Mouse (Mus musculus) Patski (cell line): Measurements from ENCODE around the gene Tac2. TPM values are rescaled to one million over a fixed set of nuclear protein-coding genes. Genes with fewer than 3 reads are reported as not detected.

Source experiments
- ATAC-seq: fragments of 100-300 bp; one replicate; pipeline ENCODE4 v1.8.0; 2021
- CTCF ChIA-PET: fragments of 350-600 bp; sonication (Branson Sonifier 250); formaldehyde crosslinking; loops from one replicate; lab custom pipeline; 2022; ENCODE audit warnings: inconsistent platforms; lab: Charles Lee
- POLR2A ChIA-PET: fragments of 350-600 bp; sonication (Branson Sonifier 250); formaldehyde crosslinking; loops from one replicate; lab custom pipeline; 2022; ENCODE audit warnings: antibody characterized with exemption, inconsistent platforms; lab: Charles Lee
- DNase-seq: peaks from one replicate; pipeline ENCODE4 v3.0.0-alpha.2; 2011; ENCODE audit warnings: low read depth, low spot score
- H3K27me3 ChIP-seq: fragments of 371-371 bp; one replicate; pipeline ENCODE4 v1.5.1; 2021
- CTCF ChIP-seq: fragments of 100-300 bp; IDR thresholded peaks from one replicate; pipeline ENCODE4 v1.5.1; 2021
- in situ Hi-C: fragments of 300-500 bp; cut with MboI; formaldehyde crosslinking; loops from 3 replicates; pipeline ENCODE4 v1.11.1; 2018; ENCODE audit warnings: low pct_unique_long_range_greater_than_20kb, mixed read lengths
- polyA plus RNA-seq: library from polyadenylated mRNA; unstranded; gene quantifications from one replicate; pipeline ENCODE4 v1.2.3, GENCODE M21; 2021

Gene Tac2
- not detected for polyA plus RNA-seq

DNA sequence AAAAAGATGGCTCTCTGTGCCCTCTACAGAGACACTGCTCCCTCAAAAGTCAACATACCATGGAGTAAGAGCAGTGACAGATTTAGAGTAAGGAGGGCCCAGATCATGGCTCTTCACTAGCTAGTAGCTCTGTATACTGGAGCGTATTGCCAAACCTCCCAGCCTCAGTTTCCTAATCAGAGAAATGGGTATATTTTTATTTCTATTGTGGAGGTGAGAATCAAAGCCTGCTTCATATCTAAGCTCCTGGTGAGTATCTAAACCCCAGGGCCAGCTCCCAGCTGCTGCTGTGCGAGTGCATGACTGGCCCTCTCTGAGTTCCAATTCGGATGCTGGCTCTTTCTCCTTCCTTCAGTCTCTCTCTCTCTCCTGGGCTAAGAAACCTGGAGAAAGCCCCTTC is at the start of gene Tac2:
Tac2 (plus strand) TSS at position 301 of the 400 bp plus-strand sequence.
- ChIA-PET CTCF (interaction anchor here (1.3 to 1.8 kb wide), 4 partner anchors 11 to 62 kb away, joined by 3 to 5 read pairs (median 4); no protein-coding TSS in a partner anchor), POLR2A (no interaction called here)
- in situ Hi-C loops, result no loop called here
- H3K27me3 ChIP-seq, result peaks cover 35% of the 10 kb centered on the region
- no peak for TF ChIP-seq CTCF
- no peak for ATAC-seq
- no peak for DNase-seq

DNA sequence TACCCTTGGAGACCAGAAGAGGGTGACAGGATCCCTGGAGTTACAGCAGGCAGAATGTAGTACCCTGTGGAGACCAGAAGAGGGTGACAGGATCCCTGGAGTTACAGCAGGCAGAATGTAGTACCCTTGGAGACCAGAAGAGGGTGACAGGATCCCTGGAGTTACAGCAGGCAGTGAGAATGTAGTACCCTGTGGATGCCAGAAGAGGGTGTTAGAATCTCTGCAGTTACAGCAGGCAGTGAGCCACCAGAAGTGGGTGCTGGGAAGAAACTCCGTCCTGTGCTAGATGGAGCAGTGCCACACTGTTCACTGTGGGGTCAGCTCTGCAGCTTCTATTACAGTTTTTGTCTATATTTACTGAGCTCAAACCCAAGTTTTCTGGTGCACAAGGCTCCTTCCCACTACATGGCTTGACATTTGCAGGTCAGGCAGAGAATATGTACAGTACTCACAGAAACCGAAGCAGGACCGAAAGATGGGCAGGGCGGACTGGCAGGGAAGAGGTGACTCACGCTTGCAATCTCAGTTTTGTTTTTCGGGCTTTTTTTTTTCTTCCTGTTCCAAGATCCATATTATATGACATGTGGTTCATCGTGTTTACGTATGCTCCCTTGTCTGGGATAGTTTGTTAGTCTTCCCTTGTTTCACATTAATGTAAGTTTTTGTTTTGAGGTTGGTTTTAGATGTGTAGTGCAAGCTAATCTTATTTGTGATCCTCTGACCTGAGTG is 49.3 kb upstream of the Tac2 start:
- DNase-seq (peak; percentile 64), ATAC-seq (peak; percentile 63)
- H3K27me3 ChIP-seq, result no peaks in the 10 kb centered on the region
- in situ Hi-C loops, result loop anchor here (25.0 kb wide), 4 partner anchors 388 to 1237 kb away; partner anchors contain the start of genes Bloc1s1, Cd63, Cdk4 and Gls2
- ChIA-PET CTCF (interaction anchor here (0.9 to 1.9 kb wide), 6 partner anchors 13 to 281 kb away, joined by 3 to 13 read pairs (median 4); partner anchors contain the start of gene Stat6), POLR2A (no interaction called here)
- no peak for TF ChIP-seq CTCF

- POLR2A ChIA-PET, result interaction anchor here (1.0 to 1.6 kb wide), 3 partner anchors 8 to 43 kb away, joined by 4 to 7 read pairs (median 6); partner anchors contain the start of gene Stat6
- in situ Hi-C loops, result loop anchor here (25.0 kb wide), 1 partner anchor 511 kb away; the partner anchor contains the start of genes Gls2 and Rbms2
- CTCF ChIA-PET, result interaction anchor here (1.1 to 1.7 kb wide), 2 partner anchors 15 to 33 kb away, joined by 3 to 5 read pairs; partner anchors contain the start of gene Stat6
- DNase-seq (no peak), ATAC-seq (no peak)
- no peaks in the 10 kb centered on the region for H3K27me3 ChIP-seq
- TF ChIP-seq CTCF, result no peak
These were observed 48.3 kb upstream of the Tac2 start for GRCm38 (mm10) chr10:127675859-127676398.

DNA sequence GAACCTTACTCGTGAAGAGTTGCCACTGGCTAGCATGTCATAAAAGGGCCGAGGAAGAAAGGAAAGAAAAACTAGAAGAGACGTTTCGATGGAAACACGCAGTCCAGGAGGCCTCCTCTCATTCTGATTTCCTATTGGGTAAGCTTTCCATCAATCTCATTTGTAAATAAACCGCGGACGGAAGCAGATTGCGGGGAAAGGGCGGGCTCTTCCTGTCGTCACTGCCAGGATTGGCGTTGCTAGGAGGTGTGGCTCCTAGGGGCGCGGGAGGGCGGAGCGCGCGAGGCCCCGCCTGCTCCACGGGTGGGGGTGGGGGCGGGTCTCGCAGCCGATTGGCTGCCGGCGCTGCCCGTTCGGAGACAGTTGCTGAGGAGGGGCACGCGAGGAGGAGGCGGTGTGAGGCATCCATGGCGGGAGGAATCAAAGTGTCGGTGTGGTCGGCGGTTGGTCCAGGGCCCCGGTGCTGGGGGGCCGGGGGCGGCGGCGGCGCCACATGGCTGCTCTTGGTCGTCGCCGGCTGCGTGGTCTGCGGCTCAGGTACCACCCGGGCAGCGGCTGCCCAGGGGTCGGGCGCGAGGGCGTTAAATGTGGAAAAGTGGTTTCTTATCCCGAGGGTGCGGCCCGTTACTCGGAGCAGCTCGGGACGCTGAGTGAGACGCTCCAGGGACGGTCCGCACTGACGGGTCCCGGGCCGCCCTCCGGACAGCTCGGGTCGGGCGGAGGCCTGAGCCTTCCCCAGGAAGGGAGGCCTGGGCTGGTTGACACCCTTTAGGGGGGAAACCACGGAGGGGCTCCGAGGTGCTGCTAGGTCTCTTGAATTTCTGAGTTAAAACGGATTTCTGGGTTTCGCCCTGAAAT is 47.4 kb upstream of the Tac2 start:
- DNase-seq, result peak; percentile 94
- POLR2A ChIA-PET, result interaction anchor here (1.0 to 1.6 kb wide), 3 partner anchors 9 to 44 kb away, joined by 4 to 7 read pairs (median 6); partner anchors contain the start of gene Stat6
- no peak for TF ChIP-seq CTCF
- CTCF ChIA-PET, result interaction anchor here (1.1 to 1.7 kb wide), 2 partner anchors 14 to 34 kb away, joined by 3 to 5 read pairs; partner anchors contain the start of gene Stat6
- H3K27me3 ChIP-seq, result no peaks in the 10 kb centered on the region
- ATAC-seq, result peak; percentile 75
- in situ Hi-C loops, result loop anchor here (25.0 kb wide), 1 partner anchor 510 kb away; the partner anchor contains the start of genes Gls2 and Rbms2

GRCm38 (mm10) chr10:127677591-127678336 is 46.5 kb upstream of the Tac2 start:
- peak; percentile 97 for TF ChIP-seq CTCF
- POLR2A ChIA-PET, result interaction anchor here (1.6 kb wide), 1 partner anchor 35 kb away, joined by 7 read pairs; the partner anchor contains the start of gene Stat6
- no peak for DNase-seq
- no peaks in the 10 kb centered on the region for H3K27me3 ChIP-seq
- in situ Hi-C loops, result loop anchor here (25.0 kb wide), 1 partner anchor 510 kb away; the partner anchor contains the start of genes Gls2 and Rbms2
- peak; percentile 25 for ATAC-seq
- CTCF ChIA-PET, result interaction anchor here (0.8 to 1.7 kb wide), 2 partner anchors 18 to 35 kb away, joined by 3 to 5 read pairs; partner anchors contain the start of gene Stat6

DNA sequence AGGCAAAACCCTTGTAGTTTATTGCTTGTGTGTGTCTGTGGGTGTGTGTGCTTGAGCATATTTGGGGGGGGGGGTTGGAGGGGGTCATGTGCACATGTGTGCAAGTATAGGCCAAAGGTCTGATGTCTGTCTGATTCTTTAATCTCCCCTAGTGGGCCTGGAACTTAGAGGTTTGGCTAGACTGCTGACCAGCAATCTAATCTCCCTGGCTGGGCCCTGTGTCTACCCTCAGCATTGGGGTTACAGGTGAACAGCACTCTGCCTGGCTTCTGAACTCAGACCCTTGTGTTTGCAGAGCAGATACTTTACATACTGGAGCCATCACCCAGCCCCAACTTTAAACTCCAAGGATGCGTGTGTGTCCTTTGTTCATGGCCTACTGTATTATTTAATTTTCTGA is 45.1 kb upstream of the Tac2 start:
- POLR2A ChIA-PET, result no interaction called here

DNA sequence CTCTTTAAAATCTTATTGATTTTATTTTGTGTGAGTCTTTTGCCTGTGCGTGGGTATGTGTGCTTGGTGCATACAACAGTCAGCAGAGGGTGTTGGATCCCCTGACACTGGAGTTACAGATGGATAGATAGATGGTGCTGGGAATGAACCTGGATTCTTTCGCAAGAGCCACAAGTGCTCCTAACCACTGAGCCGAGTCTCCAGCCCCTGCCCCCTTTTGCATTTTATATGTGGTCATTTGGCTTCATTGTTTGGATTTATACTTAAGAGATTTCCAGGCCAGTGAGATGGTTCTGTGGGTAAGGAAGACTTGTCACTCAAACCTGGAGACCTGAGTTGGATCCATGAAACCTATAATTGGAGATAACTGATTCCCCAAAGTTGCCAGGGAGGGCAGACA is 44.4 kb upstream of the Tac2 start:
- no peak for TF ChIP-seq CTCF
- ChIA-PET CTCF (no interaction called here), POLR2A (no interaction called here)
- H3K27me3 ChIP-seq, result no peaks in the 10 kb centered on the region
- in situ Hi-C loops, result loop anchor here (25.0 kb wide), 1 partner anchor 507 kb away; the partner anchor contains the start of genes Gls2 and Rbms2
- no peak for ATAC-seq
- no peak for DNase-seq

More for the DNA sequence above, 45.1 kb upstream of the Tac2 start:
- ATAC-seq (no peak), DNase-seq (no peak)
- CTCF ChIA-PET, result no interaction called here
- in situ Hi-C loops, result loop anchor here (25.0 kb wide), 1 partner anchor 508 kb away; the partner anchor contains the start of genes Gls2 and Rbms2
- H3K27me3 ChIP-seq, result no peaks in the 10 kb centered on the region
- TF ChIP-seq CTCF, result no peak

- CTCF ChIA-PET, result no interaction called here
- DNase-seq, result no peak
- POLR2A ChIA-PET, result no interaction called here
- no peak for ATAC-seq
- no peaks in the 10 kb centered on the region for H3K27me3 ChIP-seq
- in situ Hi-C loops, result loop anchor here (25.0 kb wide), 1 partner anchor 504 kb away; the partner anchor contains the start of genes Gls2 and Rbms2
- no peak for TF ChIP-seq CTCF
These were observed 41.4 kb upstream of the Tac2 start for GRCm38 (mm10) chr10:127682886-127683285.

- peak; percentile 42 for TF ChIP-seq CTCF
- ChIA-PET CTCF (interaction anchor here (0.9 to 1.5 kb wide), 4 partner anchors 9 to 49 kb away, joined by 3 read pairs; no protein-coding TSS in a partner anchor), POLR2A (no interaction called here)
- ATAC-seq, result no peak
- no peak for DNase-seq
- in situ Hi-C loops, result loop anchor here (25.0 kb wide), 1 partner anchor 496 kb away; the partner anchor contains the start of genes Gls2 and Rbms2
- no peaks in the 10 kb centered on the region for H3K27me3 ChIP-seq
These were observed 33.2 kb upstream of the Tac2 start for GRCm38 (mm10) chr10:127691053-127691452.
